Mouse (Mus musculus) limb, embryonic 15.5 days (tissue): Measurements from ENCODE around the gene Pofut2. TPM values are rescaled to one million over a fixed set of nuclear protein-coding genes. Genes with fewer than 3 reads are reported as not detected.
"Not testable (repeated sequence)": the region's sequence is repeated elsewhere in the genome, so short reads cannot be mapped to it uniquely, and the experiment has no call there.

Experiments used
- ATAC-seq: fragments of 200-750 bp; cut with Nextera tagmentation; 2 replicates; pipeline ENCODE4 v1.8.0; 2017; ENCODE audit warnings: low read depth, moderate TSS enrichment; ENCODE audit not compliant: insufficient number of reproducible peaks, low FRiP score, low TSS enrichment
- H3K27ac ChIP-seq: fragments of 300-500 bp; sonication (generic); 2 replicates; pipeline ENCODE4 v1.5.1; 2015; ENCODE audit warnings: moderate library complexity, mild to moderate bottlenecking, inconsistent platforms
- H3K27me3 ChIP-seq: fragments of 300-500 bp; sonication (generic); 2 replicates; pipeline ENCODE4 v1.6.1; 2015; ENCODE audit warnings: inconsistent platforms
- H3K36me3 ChIP-seq: fragments of 300-500 bp; sonication (generic); 2 replicates; pipeline ENCODE4 v1.6.1; 2015; ENCODE audit warnings: inconsistent platforms
- H3K4me1 ChIP-seq: fragments of 300-500 bp; sonication (generic); 2 replicates; pipeline ENCODE4 v1.6.1; 2015; ENCODE audit warnings: inconsistent platforms
- H3K4me2 ChIP-seq: fragments of 300-500 bp; sonication (generic); 2 replicates; pipeline ENCODE4 v1.6.1; 2015; ENCODE audit warnings: mild to moderate bottlenecking, inconsistent platforms
- H3K4me3 ChIP-seq: fragments of 300-500 bp; sonication (generic); 2 replicates; pipeline ENCODE4 v1.5.1; 2015; ENCODE audit warnings: mild to moderate bottlenecking, inconsistent platforms
- H3K9ac ChIP-seq: fragments of 300-500 bp; sonication (generic); 2 replicates; pipeline ENCODE4 v1.6.1; 2015; ENCODE audit warnings: inconsistent platforms
- H3K9me3 ChIP-seq: fragments of 300-500 bp; sonication (generic); 2 replicates; pipeline ENCODE4 v1.6.1; 2016; ENCODE audit warnings: inconsistent platforms
- WGBS: fragments of 180-500 bp; shearing (Covaris S2); methylation state at CpG from one replicate; pipeline ENCODE4 v1.1.7; 2015; 5-methylcytosine and 5-hydroxymethylcytosine counted together
- polyA plus RNA-seq: library from polyadenylated mRNA; unstranded; fragments of >200 nt; fragmentation: Nextera tagmentation; extraction: Ambion mirVana; gene quantifications from 2 replicates; pipeline ENCODE4 v1.2.1, GENCODE M21; 2015

Gene Pofut2
- polyA plus RNA-seq, 1 experiment from 2014 or later, result 187 TPM

GRCm38 (mm10) chr10:77282085-77282484 lies 23.1 kb downstream of the Pofut2 start:
- not testable (repeated sequence) for H3K4me1 ChIP-seq, H3K4me3 ChIP-seq, H3K27ac ChIP-seq, H3K27me3 ChIP-seq, H3K36me3 ChIP-seq, ATAC-seq, H3K4me2 ChIP-seq, H3K9ac ChIP-seq, H3K9me3 ChIP-seq
- 65% methylated on average over 1 of the region's 1 CpGs for WGBS

- Histone ChIP-seq H3K4me1 (peaks cover 10% of the 10 kb centered on the region; the same call in 1 of the 2 replicates), H3K9ac (no peak overlapping the region), H3K4me2 (no peak overlapping the region), H3K36me3 (no peaks in the 10 kb centered on the region), H3K27me3 (0 out of 2 replicates have a peak, but pooled peaks cover 3% of the 10 kb centered on the region), H3K27ac (no peak overlapping the region), H3K9me3 (no peaks in the 10 kb centered on the region), H3K4me3 (no peak overlapping the region)
- WGBS, result 17% methylated on average over 6 of the region's 6 CpGs
- ATAC-seq, result no peak
Measured at GRCm38 (mm10) chr10:77282822-77283221, 23.8 kb downstream of the Pofut2 start.

DNA sequence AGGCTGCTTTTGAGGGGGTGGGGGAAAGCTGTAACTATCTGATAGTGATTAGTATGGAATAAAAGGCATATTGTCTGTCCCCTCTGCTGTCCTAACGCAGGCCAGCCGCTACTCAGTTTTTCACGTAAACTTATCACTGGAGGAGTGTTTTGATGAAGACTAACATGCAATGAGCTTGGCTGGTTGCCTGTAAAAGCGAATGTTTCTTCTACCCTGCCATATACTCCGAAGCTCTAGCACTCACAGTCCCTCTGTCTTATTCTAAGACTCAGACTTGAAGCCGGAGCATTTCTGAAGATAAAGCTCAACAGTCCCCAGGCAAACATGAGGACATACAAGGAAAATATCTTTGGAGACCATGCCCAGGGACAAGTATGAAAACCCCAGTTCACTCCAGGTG lies 25.8 kb downstream of the Pofut2 start:
- H3K27ac ChIP-seq, result no peak overlapping the region
- no peaks in the 10 kb centered on the region for H3K36me3 ChIP-seq
- no peak overlapping the region for H3K9ac ChIP-seq
- 61% methylated on average over 6 of the region's 6 CpGs for WGBS
- H3K4me1 ChIP-seq, result peaks cover 10% of the 10 kb centered on the region; the same call in 1 of the 2 replicates
- ATAC-seq, result no peak
- no peak overlapping the region for H3K4me2 ChIP-seq
- H3K9me3 ChIP-seq, result no peaks in the 10 kb centered on the region
- H3K4me3 ChIP-seq, result no peak overlapping the region
- 0 out of 2 replicates have a peak, but pooled peaks cover 3% of the 10 kb centered on the region for H3K27me3 ChIP-seq

DNA sequence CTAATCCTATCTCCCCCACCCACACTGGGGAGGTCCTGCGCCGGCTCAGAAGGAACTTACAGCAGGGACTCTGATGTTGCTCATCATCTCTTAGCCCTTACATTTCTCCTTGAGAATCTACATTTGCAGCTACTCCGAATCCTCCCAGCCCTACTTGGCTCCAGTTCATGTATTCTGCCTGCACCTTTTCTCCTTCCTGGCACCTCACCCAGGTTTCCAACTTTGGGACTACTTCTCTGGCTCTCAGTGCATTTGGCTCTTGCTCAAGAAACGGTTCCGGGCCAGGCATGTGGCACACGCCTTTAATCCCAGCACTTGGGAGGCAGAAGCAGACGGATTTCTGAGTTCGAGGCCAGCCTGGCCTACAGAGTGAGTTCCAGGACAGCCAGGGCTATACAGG lies 28.6 kb downstream of the Pofut2 start:
- H3K4me3 ChIP-seq, result no peak overlapping the region
- no peak overlapping the region for H3K9ac ChIP-seq
- no peak overlapping the region for H3K27ac ChIP-seq
- H3K9me3 ChIP-seq, result no peaks in the 10 kb centered on the region
- WGBS, result 68% methylated on average over 8 of the region's 8 CpGs
- no peaks in the 10 kb centered on the region for H3K27me3 ChIP-seq
- no peaks in the 10 kb centered on the region for H3K36me3 ChIP-seq
- no peak overlapping the region for H3K4me2 ChIP-seq
- no peak for ATAC-seq
- H3K4me1 ChIP-seq, result peaks cover 10% of the 10 kb centered on the region; the same call in 1 of the 2 replicates

- peaks cover 10% of the 10 kb centered on the region; the same call in 1 of the 2 replicates for H3K4me1 ChIP-seq
- no peak overlapping the region for H3K27ac ChIP-seq
- no peak overlapping the region for H3K9ac ChIP-seq
- peaks cover 1% of the 10 kb centered on the region; the same call in 1 of the 2 replicates for H3K36me3 ChIP-seq
- no peaks in the 10 kb centered on the region for H3K9me3 ChIP-seq
- WGBS, result 40% methylated on average over 5 of the region's 5 CpGs
- no peaks in the 10 kb centered on the region for H3K27me3 ChIP-seq
- no peak overlapping the region for H3K4me3 ChIP-seq
- H3K4me2 ChIP-seq, result no peak overlapping the region
- no peak for ATAC-seq
Measured at GRCm38 (mm10) chr10:77288639-77289195, 29.7 kb downstream of the Pofut2 start.

DNA sequence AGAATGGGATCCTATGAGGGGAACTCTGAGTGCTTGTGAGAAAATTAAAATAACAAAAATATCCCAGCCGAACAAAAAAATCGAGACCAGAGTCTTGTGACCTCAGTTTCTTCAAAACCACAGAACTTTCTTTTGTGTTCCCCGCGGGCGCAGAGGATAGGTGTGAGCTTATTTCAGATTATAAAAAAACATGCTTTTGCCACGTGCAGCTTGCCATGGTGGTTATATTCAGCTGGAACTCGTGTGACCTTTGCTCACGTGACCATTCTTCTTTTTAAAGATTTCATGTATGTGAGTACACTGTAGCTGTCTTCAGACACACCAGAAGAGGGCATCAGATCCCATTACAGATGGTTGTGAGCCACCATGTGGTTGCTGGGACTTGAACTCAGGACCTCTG lies 30.5 kb downstream of the Pofut2 start:
- H3K9ac ChIP-seq, result no peak overlapping the region
- H3K27me3 ChIP-seq, result no peaks in the 10 kb centered on the region

DNA sequence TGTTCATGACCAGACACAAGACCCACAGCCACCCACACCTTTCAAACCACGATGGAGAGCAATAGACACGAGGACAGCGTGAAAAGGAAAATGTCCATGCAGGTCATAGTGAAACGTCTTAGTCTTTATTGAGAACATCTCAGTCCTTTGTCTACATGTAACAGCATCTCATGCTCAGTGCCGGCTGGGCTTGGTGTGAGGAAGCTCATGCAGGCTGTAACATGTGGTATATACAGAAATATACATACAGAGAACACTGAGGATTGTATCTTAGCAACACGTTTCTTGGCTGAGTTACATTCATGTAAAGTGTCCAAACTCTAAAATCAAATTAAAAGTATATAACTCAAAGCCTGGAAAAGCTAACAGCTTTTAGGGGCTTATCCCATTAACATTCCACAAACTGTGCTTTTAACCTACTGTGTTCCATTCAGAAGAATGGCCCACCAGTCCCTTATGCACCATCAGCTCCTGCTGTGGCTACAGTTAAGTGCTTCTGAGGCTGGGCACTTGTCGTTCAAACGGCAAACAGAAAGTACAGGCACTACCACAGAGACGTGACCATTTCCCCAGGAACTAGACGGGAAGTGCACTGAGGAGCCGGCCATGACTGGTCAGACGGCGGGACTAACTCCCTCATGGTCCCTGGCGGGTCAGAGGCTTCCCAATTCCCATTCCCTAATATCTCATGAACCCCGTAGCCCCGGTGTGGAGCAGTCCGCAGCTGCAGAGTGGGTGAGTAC lies 31.8 kb downstream of the Pofut2 start:
- Histone ChIP-seq H3K4me1 (0 out of 2 replicates have a peak, but pooled peaks cover 5% of the 10 kb centered on the region), H3K9me3 (no peaks in the 10 kb centered on the region), H3K9ac (no peak overlapping the region), H3K4me2 (no peak overlapping the region), H3K36me3 (peaks cover 4% of the 10 kb centered on the region; the same call in 1 of the 2 replicates), H3K4me3 (no peak overlapping the region), H3K27ac (no peak overlapping the region), H3K27me3 (no peaks in the 10 kb centered on the region)
- 63% methylated on average over 17 of the region's 17 CpGs for WGBS
- ATAC-seq, result no peak

More for the DNA sequence above, 30.5 kb downstream of the Pofut2 start:
- H3K4me2 ChIP-seq, result no peak overlapping the region
- H3K9me3 ChIP-seq, result no peaks in the 10 kb centered on the region
- no peak overlapping the region for H3K27ac ChIP-seq
- no peak overlapping the region for H3K4me3 ChIP-seq
- H3K4me1 ChIP-seq, result 0 out of 2 replicates have a peak, but pooled peaks cover 9% of the 10 kb centered on the region
- peaks cover 4% of the 10 kb centered on the region; the same call in 1 of the 2 replicates for H3K36me3 ChIP-seq
- no peak for ATAC-seq
- 84% methylated on average over 8 of the region's 8 CpGs for WGBS

GRCm38 (mm10) chr10:77294691-77295090 lies 35.7 kb downstream of the Pofut2 start:
- Histone ChIP-seq H3K27me3 (no peaks in the 10 kb centered on the region), H3K9me3 (no peaks in the 10 kb centered on the region), H3K36me3 (peaks cover 4% of the 10 kb centered on the region; the same call in 1 of the 2 replicates), H3K4me1 (no peaks in the 10 kb centered on the region), H3K9ac (no peak overlapping the region), H3K4me2 (no peak overlapping the region), H3K27ac (no peak overlapping the region), H3K4me3 (no peak overlapping the region)
- no peak for ATAC-seq
- WGBS, result 82% methylated on average over 12 of the region's 12 CpGs

- no peaks in the 10 kb centered on the region for H3K27me3 ChIP-seq
- no peak overlapping the region for H3K4me2 ChIP-seq
- H3K36me3 ChIP-seq, result peaks cover 3% of the 10 kb centered on the region; the same call in 1 of the 2 replicates
- no peak overlapping the region for H3K4me3 ChIP-seq
- H3K4me1 ChIP-seq, result no peaks in the 10 kb centered on the region
- H3K27ac ChIP-seq, result no peak overlapping the region
- no peak overlapping the region for H3K9ac ChIP-seq
- no peaks in the 10 kb centered on the region for H3K9me3 ChIP-seq
- 81% methylated on average over 8 of the region's 8 CpGs for WGBS
- ATAC-seq, result no peak
Measured at GRCm38 (mm10) chr10:77298621-77299020, 39.6 kb downstream of the Pofut2 start.

- H3K9ac ChIP-seq, result no peak overlapping the region
- H3K27me3 ChIP-seq, result no peaks in the 10 kb centered on the region
- no peak overlapping the region for H3K4me3 ChIP-seq
- no peak overlapping the region for H3K4me2 ChIP-seq
- no peaks in the 10 kb centered on the region for H3K9me3 ChIP-seq
- WGBS, result 63% methylated on average over 2 of the region's 2 CpGs
- no peak for ATAC-seq
- no peaks in the 10 kb centered on the region for H3K36me3 ChIP-seq
- no peaks in the 10 kb centered on the region for H3K4me1 ChIP-seq
- no peak overlapping the region for H3K27ac ChIP-seq
Measured at GRCm38 (mm10) chr10:77299194-77299593, 40.2 kb downstream of the Pofut2 start.

GRCm38 (mm10) chr10:77300237-77300933 lies 41.4 kb downstream of the Pofut2 start:
- H3K9me3 ChIP-seq, result no peaks in the 10 kb centered on the region
- no peak overlapping the region for H3K27ac ChIP-seq
- no peak for ATAC-seq
- no peaks in the 10 kb centered on the region for H3K27me3 ChIP-seq
- H3K4me2 ChIP-seq, result no peak overlapping the region
- no peaks in the 10 kb centered on the region for H3K4me1 ChIP-seq
- no peak overlapping the region for H3K9ac ChIP-seq
- 75% methylated on average over 8 of the region's 8 CpGs for WGBS
- H3K4me3 ChIP-seq, result no peak overlapping the region
- H3K36me3 ChIP-seq, result no peaks in the 10 kb centered on the region

DNA sequence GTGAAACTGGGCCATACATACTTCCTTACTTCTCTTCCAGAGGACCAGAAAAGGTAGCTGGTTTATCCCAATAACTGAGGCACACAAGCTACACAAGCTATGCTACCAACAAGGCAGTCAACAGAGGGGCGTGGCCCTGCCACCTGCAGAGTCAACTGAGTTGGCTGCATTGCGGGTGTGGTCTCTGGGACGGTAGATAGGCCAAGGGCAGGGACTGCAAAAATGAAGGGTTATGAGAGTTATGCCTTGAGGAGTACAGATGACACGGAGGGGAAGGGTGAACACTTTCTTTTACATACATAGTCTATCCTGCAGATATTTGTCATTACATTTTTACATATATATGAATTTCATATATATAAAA lies 41.9 kb downstream of the Pofut2 start:
- Histone ChIP-seq H3K9ac (no peak overlapping the region), H3K27me3 (no peaks in the 10 kb centered on the region), H3K4me1 (no peaks in the 10 kb centered on the region), H3K27ac (no peak overlapping the region), H3K4me2 (no peak overlapping the region), H3K4me3 (no peak overlapping the region), H3K36me3 (no peaks in the 10 kb centered on the region), H3K9me3 (no peaks in the 10 kb centered on the region)
- ATAC-seq, result no peak
- WGBS, result 81% methylated on average over 4 of the region's 4 CpGs
